Mouse (Mus musculus) spleen, adult 2 months (tissue): ENCODE results near the gene Dqx1. TPM values are rescaled to one million over a fixed set of nuclear protein-coding genes. Genes with fewer than 3 reads are reported as not detected.

Source experiments
- DNase-seq, 2 experiments: peaks; one replicate each; pipeline versions ENCODE4 v3.0.0 to v3.0.0-alpha.2; 2012 to 2021; ENCODE audit warnings: low spot score in 2 of 2, low read depth in 1 of 2
- H3K27ac ChIP-seq: fragments of 200-500 bp; 2 replicates; pipeline ENCODE4 v1.5.1; 2012; ENCODE audit warnings: low read length, inconsistent platforms; ENCODE audit not compliant: insufficient read depth
- H3K27me3 ChIP-seq: fragments of 200-500 bp; 2 replicates; pipeline ENCODE4 v1.6.1; 2012; ENCODE audit warnings: mild to moderate bottlenecking, moderate library complexity, low read length, inconsistent platforms; ENCODE audit not compliant: control insufficient read depth, insufficient read depth
- H3K36me3 ChIP-seq: fragments of 200-500 bp; 2 replicates; pipeline ENCODE4 v1.6.1; 2012; ENCODE audit warnings: mild to moderate bottlenecking, low read length, inconsistent platforms; ENCODE audit not compliant: control insufficient read depth, insufficient read depth
- H3K4me1 ChIP-seq: fragments of 200-500 bp; 2 replicates; pipeline ENCODE4 v1.6.1; 2011; ENCODE audit warnings: inconsistent platforms; ENCODE audit not compliant: control insufficient read depth, insufficient read depth, insufficient read length
- H3K4me3 ChIP-seq: fragments of 200-500 bp; 2 replicates; pipeline ENCODE4 v1.5.1; 2011; ENCODE audit warnings: mild to moderate bottlenecking, inconsistent platforms; ENCODE audit not compliant: insufficient read depth, insufficient read length; ENCODE audit errors: extremely low read depth
- CTCF ChIP-seq: fragments of 200-500 bp; IDR thresholded peaks from 2 replicates; pipeline ENCODE4 v1.5.1; 2011; ENCODE audit warnings: mild to moderate bottlenecking, inconsistent platforms; ENCODE audit not compliant: insufficient read depth, insufficient read length, insufficient replicate concordance; ENCODE audit errors: extremely low read depth
- POLR2A ChIP-seq: fragments of 200-500 bp; IDR thresholded peaks from 2 replicates; pipeline ENCODE4 v1.6.1; 2011; ENCODE audit warnings: low read depth, low read length, inconsistent platforms
- WGBS: fragments of 180-500 bp; shearing (Covaris S2); methylation state at CpG from one replicate; pipeline ENCODE4 v1.1.7; 2018; 5-methylcytosine and 5-hydroxymethylcytosine counted together
- polyA plus RNA-seq: library from polyadenylated mRNA; depleted of rRNA; stranded (reverse); fragments of >200 nt; gene quantifications from 2 replicates; pipeline ENCODE4 v1.2.3, GENCODE M21; 2012

The Dqx1 gene
- polyA plus RNA-seq, 1 experiment: 2.7 TPM

GRCm38 (mm10) chr6:83087205-83087925, 29.7 kb downstream of the Dqx1 start:
- 0 out of 2 replicates have a peak overlapping the region, but pooled peaks have one; percentile 2 for H3K4me3 ChIP-seq
- no peak for DNase-seq
- H3K4me1 ChIP-seq: 0 out of 2 replicates have a peak, but pooled peaks cover 3% of the 10 kb centered on the region
- 25% methylated on average over 47 of the region's 47 CpGs for WGBS
- H3K27me3 ChIP-seq: peaks cover 12% of the 10 kb centered on the region
- TF ChIP-seq POLR2A (no peak), CTCF (no peak)
- peak overlapping the region; percentile 31; the same call in 1 of the 2 replicates for H3K27ac ChIP-seq
- H3K36me3 ChIP-seq: no peaks in the 10 kb centered on the region; the same call in 1 of the 2 replicates

- Histone ChIP-seq H3K27ac (no peak overlapping the region), H3K4me3 (no peak overlapping the region)
- 45% methylated on average over 9 of the region's 9 CpGs for WGBS
These were observed 30.2 kb downstream of the Dqx1 start for GRCm38 (mm10) chr6:83087926-83088260.

DNA sequence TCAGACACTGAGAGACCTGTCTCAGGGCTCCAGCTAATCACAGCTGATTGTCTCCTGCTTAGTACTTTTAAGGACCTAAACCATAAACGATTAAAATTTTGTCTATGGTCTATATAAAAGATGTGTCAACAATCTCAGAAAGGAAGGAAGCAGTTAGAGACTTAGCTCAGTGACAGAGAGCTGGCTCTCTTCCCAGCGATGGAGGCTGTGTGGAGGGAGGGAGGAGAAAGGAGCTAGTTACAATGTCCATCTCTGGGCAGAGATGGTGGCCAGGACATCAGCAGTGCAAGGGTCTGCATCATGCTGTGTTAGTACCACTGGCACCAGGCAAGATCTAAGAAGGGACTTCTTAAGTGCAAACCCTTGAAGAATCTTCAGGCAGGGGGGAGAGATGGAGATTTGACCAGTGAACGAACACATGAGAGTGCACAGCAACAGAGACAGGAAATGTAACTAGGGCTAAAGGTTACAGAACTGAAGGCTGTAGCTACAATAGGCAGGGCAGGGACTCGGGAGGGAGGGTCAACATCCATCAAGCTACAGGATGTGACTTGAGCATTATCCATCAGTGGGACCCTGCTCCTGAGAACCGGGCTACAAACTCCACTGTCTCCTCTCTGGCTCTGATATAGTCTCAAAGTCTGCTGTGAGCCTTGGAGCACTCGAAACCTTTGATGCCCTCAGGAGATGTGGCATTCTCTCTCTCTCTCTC, 34.9 kb downstream of the Dqx1 start:
- no peaks in the 10 kb centered on the region for H3K4me1 ChIP-seq
- 16% methylated on average over 6 of the region's 6 CpGs for WGBS
- TF ChIP-seq CTCF: no peak
- TF ChIP-seq POLR2A: no peak
- peaks cover 3% of the 10 kb centered on the region; the same call in 1 of the 2 replicates for H3K27me3 ChIP-seq
- H3K4me3 ChIP-seq: no peak overlapping the region
- no peak for DNase-seq
- no peak overlapping the region for H3K27ac ChIP-seq
- H3K36me3 ChIP-seq: no peaks in the 10 kb centered on the region

More at GRCm38 (mm10) chr6:83087926-83088260, 30.2 kb downstream of the Dqx1 start:
- Histone ChIP-seq H3K27me3 (peaks cover 12% of the 10 kb centered on the region), H3K4me1 (0 out of 2 replicates have a peak, but pooled peaks cover 3% of the 10 kb centered on the region), H3K36me3 (no peaks in the 10 kb centered on the region)
- TF ChIP-seq CTCF: no peak
- no peak for TF ChIP-seq POLR2A
- no peak for DNase-seq

GRCm38 (mm10) chr6:83095968-83096367, 38.3 kb downstream of the Dqx1 start:
- Histone ChIP-seq H3K4me1 (no peaks in the 10 kb centered on the region), H3K4me3 (no peak overlapping the region), H3K36me3 (no peaks in the 10 kb centered on the region), H3K27me3 (no peaks in the 10 kb centered on the region), H3K27ac (peak overlapping the region; percentile 68)
- TF ChIP-seq POLR2A (no peak), CTCF (no peak)
- peak in 1 of 2 experiments; percentile 58 for DNase-seq
- WGBS: 58% methylated on average over 6 of the region's 6 CpGs

DNA sequence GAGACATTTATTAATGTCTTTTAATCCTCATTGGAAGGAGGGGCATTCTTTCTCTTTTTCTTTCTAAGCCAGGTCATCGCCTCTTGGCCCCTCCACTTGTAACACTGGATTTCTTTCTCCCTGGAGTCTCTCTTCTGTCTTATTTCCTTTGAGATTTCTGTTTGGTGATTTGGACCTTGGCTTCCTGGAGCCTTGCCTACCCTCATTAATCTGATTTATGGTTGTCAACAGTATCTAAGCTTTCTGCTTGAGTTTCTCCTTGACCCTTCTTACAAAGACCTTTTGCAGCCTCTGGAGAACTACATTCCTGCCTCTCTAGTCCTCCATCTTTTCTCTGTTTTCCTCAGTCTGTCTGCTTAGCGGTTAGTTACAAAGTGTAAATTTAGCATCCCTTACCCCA, 40.8 kb downstream of the Dqx1 start:
- Histone ChIP-seq H3K4me3 (no peak overlapping the region), H3K27ac (no peak overlapping the region), H3K27me3 (no peaks in the 10 kb centered on the region), H3K4me1 (peaks cover 13% of the 10 kb centered on the region), H3K36me3 (no peaks in the 10 kb centered on the region; the same call in 1 of the 2 replicates)
- TF ChIP-seq POLR2A: no peak
- no peak for DNase-seq
- WGBS: 79% methylated on average over 2 of the region's 2 CpGs

- peak within 1 kb of the TSS; percentile 68 for H3K4me3 ChIP-seq
- WGBS: 1% methylated on average over 25 of the region's 25 CpGs
- H3K36me3 ChIP-seq: no peaks in the 10 kb centered on the region; the same call in 1 of the 2 replicates
- H3K27me3 ChIP-seq: no peaks in the 10 kb centered on the region
- peak within 1 kb of the TSS; percentile 70 for H3K27ac ChIP-seq
- H3K4me1 ChIP-seq: peaks cover 13% of the 10 kb centered on the region
- DNase-seq: peak; percentile 82 to 93
- no peak for TF ChIP-seq POLR2A
- TF ChIP-seq CTCF: peak; percentile 33; the same call in 1 of the 2 replicates
These were observed 43.7 kb downstream of the Dqx1 start, which contains the start of the genes Ccdc142 and Gm42688 for GRCm38 (mm10) chr6:83101316-83101687. Gene Ccdc142, plus strand, starts transcription at chr6:83101601. Gene Gm42688, plus strand, starts transcription at chr6:83101617.
